Mouse (Mus musculus) megakaryocyte, embryonic 14.5 days (primary cell): Measurements from ENCODE around the gene Ptgfrn. TPM values are rescaled to one million over a fixed set of nuclear protein-coding genes. Genes with fewer than 3 reads are reported as not detected.

ENCODE experiments used
- H3K27me3 ChIP-seq: replicated peaks from 2 replicates; pipeline ENCODE3; 2012; ENCODE audit warnings: inconsistent platforms
- H3K36me3 ChIP-seq: replicated peaks from 2 replicates; pipeline ENCODE3; 2012; ENCODE audit warnings: low read length, inconsistent platforms, mixed read lengths
- H3K4me1 ChIP-seq: 2 replicates; pipeline ENCODE4 v1.6.1; 2012; ENCODE audit warnings: inconsistent platforms
- H3K4me3 ChIP-seq: replicated peaks from 2 replicates; pipeline ENCODE3; 2012; ENCODE audit warnings: moderate library complexity, mild to moderate bottlenecking, inconsistent platforms
- H3K9me3 ChIP-seq: 2 replicates; pipeline ENCODE4 v1.6.1; 2012; ENCODE audit warnings: inconsistent platforms
- FLI1 ChIP-seq: IDR thresholded peaks from 2 replicates; pipeline ENCODE4 v1.6.1; 2012; ENCODE audit warnings: low read length, inconsistent platforms, mixed read lengths
- GATA1 ChIP-seq: IDR thresholded peaks from 3 replicates; pipeline ENCODE4 v1.6.1; 2012; ENCODE audit warnings: mixed read lengths, low read length, inconsistent platforms, borderline replicate concordance
- polyA plus RNA-seq: library from polyadenylated mRNA; stranded (reverse); fragments of >175 nt; gene quantifications from 2 replicates; pipeline ENCODE4 v1.2.3, GENCODE M21; 2012; ENCODE audit warnings: low replicate concordance; ENCODE audit not compliant: insufficient read depth

Gene Ptgfrn
- polyA plus RNA-seq, 1 experiment = 0.22 TPM

DNA sequence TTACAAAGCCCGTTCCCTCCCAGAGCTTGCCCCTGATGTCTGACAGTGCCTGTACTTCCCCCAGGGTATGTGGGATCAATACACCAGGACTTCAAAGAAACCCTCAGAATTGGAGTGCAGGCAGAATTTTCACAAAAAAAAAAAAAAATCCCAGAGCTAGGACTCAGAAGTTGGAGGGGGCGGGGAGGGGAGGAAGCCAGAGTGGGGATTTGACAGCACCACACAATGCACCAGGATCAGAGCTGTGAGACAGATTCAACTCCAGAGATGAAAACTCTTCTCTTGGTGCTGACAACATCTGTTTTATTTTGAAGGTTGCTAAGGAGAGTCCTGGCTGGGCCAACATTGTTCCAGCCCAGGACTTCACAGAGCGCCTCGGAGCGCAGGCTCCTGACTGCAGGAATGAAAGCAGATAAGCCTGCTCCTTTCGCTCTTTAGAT is 39.3 kb downstream of the Ptgfrn start:
- TF ChIP-seq GATA1 (no peak), FLI1 (no peak)
- no peak overlapping the region for H3K4me3 ChIP-seq

DNA sequence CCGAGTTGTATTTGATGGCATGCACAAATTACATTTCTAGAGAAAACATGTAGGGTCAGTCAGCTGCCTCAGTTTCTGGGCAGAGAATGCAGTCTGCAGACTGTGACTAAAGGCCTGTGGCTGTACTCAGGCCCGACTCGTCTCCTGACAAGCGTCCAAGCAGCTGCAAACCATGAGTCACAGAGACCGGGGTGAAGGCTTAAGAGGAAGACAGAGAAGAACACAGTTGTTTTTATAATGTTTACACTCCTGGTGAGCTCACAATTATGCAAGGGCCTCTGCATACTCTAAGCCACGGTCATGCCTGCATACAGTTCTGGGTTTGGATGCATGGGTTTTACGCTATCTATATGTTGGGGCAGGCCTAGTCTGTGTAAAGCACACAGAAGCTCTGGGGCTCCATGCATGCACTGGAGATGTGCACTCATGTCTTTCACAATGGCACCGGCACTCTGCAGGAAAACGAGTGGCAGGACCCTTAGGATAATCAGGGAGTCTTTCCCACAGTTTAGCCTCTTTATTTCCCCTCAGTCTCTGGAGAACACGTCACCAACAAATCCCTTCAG is 39.8 kb downstream of the Ptgfrn start:
- TF ChIP-seq FLI1 = no peak
- no peak for TF ChIP-seq GATA1
- H3K4me3 ChIP-seq = no peak overlapping the region
- no peaks in the 10 kb centered on the region for H3K36me3 ChIP-seq
- H3K9me3 ChIP-seq = no peaks in the 10 kb centered on the region
- H3K27me3 ChIP-seq = peaks cover 8% of the 10 kb centered on the region
- H3K4me1 ChIP-seq = no peaks in the 10 kb centered on the region; the same call in 1 of the 2 replicates

More for the DNA sequence above, 39.3 kb downstream of the Ptgfrn start:
- Histone ChIP-seq H3K36me3 (no peaks in the 10 kb centered on the region), H3K27me3 (peaks cover 5% of the 10 kb centered on the region), H3K9me3 (no peaks in the 10 kb centered on the region), H3K4me1 (no peaks in the 10 kb centered on the region; the same call in 1 of the 2 replicates)

DNA sequence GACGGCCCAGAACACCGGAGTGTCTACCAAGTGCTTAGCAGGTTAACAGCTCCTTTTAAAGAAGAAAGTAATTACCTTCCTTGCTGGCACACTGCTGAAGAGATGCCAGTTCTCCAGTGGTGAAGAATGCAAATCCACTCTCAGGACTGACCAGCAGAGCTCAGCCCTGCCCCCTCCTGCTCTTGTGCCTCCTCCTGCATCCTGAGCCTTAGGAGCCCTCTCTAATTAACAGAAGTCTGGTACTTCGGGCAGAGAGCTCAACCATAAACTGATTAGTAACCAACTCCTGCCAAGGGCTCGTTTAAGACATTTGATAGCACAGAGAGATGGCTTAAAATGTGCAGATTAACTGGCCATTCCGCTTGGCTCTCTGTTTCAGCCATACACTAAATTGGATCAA is 41.4 kb downstream of the Ptgfrn start:
- TF ChIP-seq FLI1 = no peak
- no peaks in the 10 kb centered on the region for H3K9me3 ChIP-seq
- H3K4me3 ChIP-seq = no peak overlapping the region
- H3K27me3 ChIP-seq = peaks cover 15% of the 10 kb centered on the region
- no peaks in the 10 kb centered on the region; the same call in 1 of the 2 replicates for H3K4me1 ChIP-seq
- H3K36me3 ChIP-seq = no peaks in the 10 kb centered on the region

- H3K4me3 ChIP-seq = no peak overlapping the region
- no peaks in the 10 kb centered on the region for H3K36me3 ChIP-seq
- peaks cover 18% of the 10 kb centered on the region for H3K27me3 ChIP-seq
- TF ChIP-seq GATA1 (no peak), FLI1 (no peak)
- no peaks in the 10 kb centered on the region for H3K9me3 ChIP-seq
- H3K4me1 ChIP-seq = no peaks in the 10 kb centered on the region
These were observed 43.9 kb downstream of the Ptgfrn start for GRCm38 (mm10) chr3:101066175-101066574.

GRCm38 (mm10) chr3:101061865-101062585 is 48.1 kb downstream of the Ptgfrn start:
- Histone ChIP-seq H3K4me1 (no peaks in the 10 kb centered on the region), H3K27me3 (peaks cover 22% of the 10 kb centered on the region), H3K9me3 (no peaks in the 10 kb centered on the region), H3K4me3 (no peak overlapping the region), H3K36me3 (no peaks in the 10 kb centered on the region)
- TF ChIP-seq GATA1 = no peak
- no peak for TF ChIP-seq FLI1

DNA sequence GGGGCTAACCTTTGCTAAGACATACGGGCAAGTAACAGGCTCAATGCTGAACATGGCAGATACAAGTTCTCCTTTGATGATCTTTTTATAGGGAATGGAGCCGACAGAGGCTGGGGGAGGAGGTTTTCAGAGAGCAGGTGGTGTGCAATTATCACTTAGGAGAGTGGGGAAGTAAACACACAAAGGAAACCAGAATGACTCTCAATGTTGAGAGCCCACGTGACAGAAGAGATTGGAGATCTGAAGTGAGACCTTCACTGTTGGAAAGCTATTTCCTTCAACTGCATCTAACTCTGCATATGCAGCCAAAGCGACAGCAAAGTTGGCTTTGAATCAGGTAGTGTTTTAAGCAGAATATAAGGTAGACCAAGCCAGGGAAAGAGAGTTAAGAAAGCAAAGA is 50.9 kb downstream of the Ptgfrn start:
- Histone ChIP-seq H3K27me3 (peaks cover 17% of the 10 kb centered on the region), H3K9me3 (no peaks in the 10 kb centered on the region), H3K4me1 (no peaks in the 10 kb centered on the region), H3K4me3 (no peak overlapping the region), H3K36me3 (no peaks in the 10 kb centered on the region)
- TF ChIP-seq FLI1 (no peak), GATA1 (no peak)

DNA sequence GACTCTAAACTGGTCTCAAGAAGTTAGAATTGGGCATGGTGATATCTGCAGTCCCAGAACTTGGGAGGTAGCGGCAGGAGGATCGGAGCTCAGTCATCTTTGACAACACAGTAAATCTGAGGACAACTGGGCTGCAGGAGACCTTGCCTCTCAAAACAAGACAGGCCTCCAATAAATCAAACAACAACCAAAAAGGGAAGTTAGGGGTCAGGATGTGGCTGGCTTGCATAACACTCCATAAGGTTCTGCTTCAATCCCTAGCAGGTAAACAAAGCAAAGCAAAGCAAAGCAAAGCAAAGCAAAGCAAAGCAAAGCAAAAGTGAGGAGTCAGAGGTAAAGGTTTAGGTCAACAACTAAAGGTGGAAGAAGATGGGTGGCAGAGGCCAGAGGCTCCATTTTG is 51.9 kb downstream of the Ptgfrn start:
- H3K4me1 ChIP-seq = no peaks in the 10 kb centered on the region
- TF ChIP-seq FLI1 (no peak), GATA1 (no peak)
- H3K9me3 ChIP-seq = no peaks in the 10 kb centered on the region
- no peaks in the 10 kb centered on the region for H3K36me3 ChIP-seq
- H3K27me3 ChIP-seq = peaks cover 10% of the 10 kb centered on the region
- H3K4me3 ChIP-seq = no peak overlapping the region

DNA sequence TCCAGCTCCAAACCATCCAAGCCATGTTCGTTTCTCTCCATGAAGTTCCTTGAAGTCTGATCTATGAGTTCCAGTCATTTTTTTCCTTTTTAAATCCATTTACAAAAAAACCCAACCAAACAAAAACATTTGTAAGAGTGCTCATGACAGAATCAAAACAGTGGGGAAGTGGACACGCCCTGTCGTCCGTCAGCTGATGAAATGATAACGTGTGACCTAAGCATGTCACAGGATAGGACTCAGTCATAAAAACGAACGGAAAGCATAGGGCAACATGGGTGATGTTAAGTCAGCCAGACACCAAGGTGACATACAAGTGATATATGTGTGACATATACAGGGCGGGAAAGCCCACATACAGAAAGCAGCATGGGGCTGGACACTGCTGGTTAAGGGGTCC is 54.9 kb downstream of the Ptgfrn start:
- TF ChIP-seq GATA1 = no peak
- Histone ChIP-seq H3K27me3 (peaks cover 10% of the 10 kb centered on the region), H3K4me1 (no peaks in the 10 kb centered on the region), H3K36me3 (no peaks in the 10 kb centered on the region), H3K9me3 (no peaks in the 10 kb centered on the region), H3K4me3 (no peak overlapping the region)

- Histone ChIP-seq H3K27me3 (peaks cover 7% of the 10 kb centered on the region), H3K36me3 (no peaks in the 10 kb centered on the region), H3K4me3 (no peak overlapping the region), H3K9me3 (no peaks in the 10 kb centered on the region), H3K4me1 (no peaks in the 10 kb centered on the region)
- TF ChIP-seq FLI1 = no peak
These were observed 58.5 kb downstream of the Ptgfrn start for GRCm38 (mm10) chr3:101051601-101052000.

DNA sequence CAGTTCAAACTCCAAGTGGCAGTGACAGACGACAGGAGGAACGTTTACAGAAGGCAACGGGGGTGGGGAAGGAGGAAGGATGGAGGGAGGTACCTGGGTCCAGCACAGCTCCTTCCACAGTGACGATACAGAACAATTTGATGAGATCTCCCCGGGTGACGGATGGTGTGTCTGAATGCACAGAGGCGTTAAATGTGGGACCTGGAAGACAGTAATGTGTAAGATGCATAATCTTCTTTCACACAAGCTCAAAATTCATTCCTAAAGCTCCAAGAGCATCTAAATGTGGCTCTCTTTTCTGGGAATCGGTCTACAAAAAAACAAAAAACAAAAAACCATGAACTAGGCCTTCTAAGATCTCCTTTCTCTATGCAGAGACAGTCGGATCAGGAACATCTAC is 60.1 kb downstream of the Ptgfrn start:
- TF ChIP-seq GATA1 (no peak), FLI1 (no peak)

GRCm38 (mm10) chr3:101048781-101049180 is 61.3 kb downstream of the Ptgfrn start:
- peaks cover 11% of the 10 kb centered on the region for H3K27me3 ChIP-seq
- no peak overlapping the region for H3K4me3 ChIP-seq
- H3K36me3 ChIP-seq = no peaks in the 10 kb centered on the region
- no peak for TF ChIP-seq GATA1
- no peaks in the 10 kb centered on the region for H3K4me1 ChIP-seq
- no peaks in the 10 kb centered on the region for H3K9me3 ChIP-seq

More for the DNA sequence above, 60.1 kb downstream of the Ptgfrn start:
- Histone ChIP-seq H3K36me3 (no peaks in the 10 kb centered on the region), H3K27me3 (peaks cover 11% of the 10 kb centered on the region), H3K4me1 (no peaks in the 10 kb centered on the region), H3K9me3 (no peaks in the 10 kb centered on the region), H3K4me3 (no peak overlapping the region)
